Mouse (Mus musculus) embryonic facial prominence, embryonic 10.5 days (tissue): Measurements from ENCODE around the gene Atp9a. TPM values are rescaled to one million over a fixed set of nuclear protein-coding genes. Genes with fewer than 3 reads are reported as not detected.
A peak's percentile ranks its signal among the peaks of the same experiment; 100 is the strongest.

Experiments
- DNase-seq: peaks from one replicate; pipeline ENCODE4 v3.0.0-alpha.2; 2017; ENCODE audit warnings: low spot score
- H3K27ac ChIP-seq: fragments of 300-500 bp; sonication (generic); replicated peaks from 2 replicates; pipeline ENCODE4 v1.5.1; 2016; ENCODE audit warnings: mild to moderate bottlenecking
- H3K27me3 ChIP-seq: fragments of 300-500 bp; sonication (generic); replicated peaks from 2 replicates; pipeline ENCODE4 v1.6.1; 2016; ENCODE audit warnings: low read depth, mild to moderate bottlenecking; ENCODE audit not compliant: poor library complexity, severe bottlenecking
- H3K36me3 ChIP-seq: fragments of 300-500 bp; sonication (generic); replicated peaks from 2 replicates; pipeline ENCODE4 v1.6.1; 2016; ENCODE audit warnings: mild to moderate bottlenecking, moderate library complexity
- H3K4me1 ChIP-seq: fragments of 300-500 bp; sonication (generic); 2 replicates; pipeline ENCODE4 v1.6.1; 2016
- H3K4me3 ChIP-seq: fragments of 300-500 bp; sonication (generic); 2 replicates; pipeline ENCODE4 v1.5.1; 2016; ENCODE audit warnings: mild to moderate bottlenecking, moderate library complexity
- H3K9me3 ChIP-seq: fragments of 300-500 bp; sonication (generic); 2 replicates; pipeline ENCODE4 v1.6.1; 2016; ENCODE audit warnings: mild to moderate bottlenecking
- WGBS: fragments of 180-500 bp; shearing (Covaris S2); methylation state at CpG from one replicate; pipeline ENCODE4 v1.1.7; 2016; 5-methylcytosine and 5-hydroxymethylcytosine counted together
- polyA plus RNA-seq: library from polyadenylated mRNA; unstranded; fragments of >200 nt; fragmentation: Nextera tagmentation; extraction: Ambion mirVana; gene quantifications from 2 replicates; pipeline ENCODE4 v1.2.1, GENCODE M21; 2016

Atp9a gene
- polyA plus RNA-seq, 1 experiment from 2014 or later: 9.4 TPM

GRCm38 (mm10) chr2:168604655-168605070 is 137.5 kb downstream of the Atp9a start:
- WGBS: 48% methylated on average over 16 of the region's 16 CpGs
- Histone ChIP-seq H3K9me3 (no peaks in the 10 kb centered on the region), H3K4me1 (peaks cover 45% of the 10 kb centered on the region), H3K27me3 (peaks cover 81% of the 10 kb centered on the region), H3K36me3 (no peaks in the 10 kb centered on the region), H3K27ac (no peak overlapping the region), H3K4me3 (no peak overlapping the region)
- DNase-seq: peak; percentile 43

- H3K27me3 ChIP-seq: peaks cover 92% of the 10 kb centered on the region
- no peaks in the 10 kb centered on the region for H3K36me3 ChIP-seq
- H3K27ac ChIP-seq: no peak overlapping the region
- H3K9me3 ChIP-seq: no peaks in the 10 kb centered on the region
- peaks cover 43% of the 10 kb centered on the region for H3K4me1 ChIP-seq
- H3K4me3 ChIP-seq: no peak overlapping the region
- WGBS: 23% methylated on average over 12 of the region's 12 CpGs
- DNase-seq: peak; percentile 31
These were observed 139.8 kb downstream of the Atp9a start for GRCm38 (mm10) chr2:168602387-168602741.

- Histone ChIP-seq H3K36me3 (no peaks in the 10 kb centered on the region), H3K9me3 (no peaks in the 10 kb centered on the region), H3K4me3 (peak within 1 kb of the TSS; percentile 68), H3K27ac (peak within 1 kb of the TSS; percentile 80), H3K4me1 (peaks cover 43% of the 10 kb centered on the region), H3K27me3 (peaks cover 92% of the 10 kb centered on the region)
- under 1% methylated on average over 56 of the region's 56 CpGs for WGBS
- DNase-seq: peak; percentile 81
These were observed 140.5 kb downstream of the Atp9a start, which contains the start of gene Nfatc2 for GRCm38 (mm10) chr2:168601491-168602386. Gene Nfatc2 (minus strand): TSS chr2:168601657.

- peak overlapping the region; percentile 80 for H3K27ac ChIP-seq
- peaks cover 43% of the 10 kb centered on the region for H3K4me1 ChIP-seq
- H3K27me3 ChIP-seq: peaks cover 95% of the 10 kb centered on the region
- H3K4me3 ChIP-seq: peak overlapping the region; percentile 68
- H3K9me3 ChIP-seq: no peaks in the 10 kb centered on the region
- 1% methylated on average over 32 of the region's 32 CpGs for WGBS
- DNase-seq: peak; percentile 62
- no peaks in the 10 kb centered on the region for H3K36me3 ChIP-seq
These were observed 141.3 kb downstream of the Atp9a start for GRCm38 (mm10) chr2:168600750-168601490.

- Histone ChIP-seq H3K4me3 (no peak overlapping the region), H3K4me1 (peaks cover 17% of the 10 kb centered on the region), H3K36me3 (no peaks in the 10 kb centered on the region), H3K27me3 (peaks cover 68% of the 10 kb centered on the region), H3K27ac (no peak overlapping the region), H3K9me3 (no peaks in the 10 kb centered on the region)
- 86% methylated on average over 7 of the region's 7 CpGs for WGBS
- no peak for DNase-seq
These were observed 146.5 kb downstream of the Atp9a start for GRCm38 (mm10) chr2:168595693-168596092.

- Histone ChIP-seq H3K9me3 (no peaks in the 10 kb centered on the region), H3K4me3 (no peak overlapping the region), H3K27me3 (peaks cover 68% of the 10 kb centered on the region), H3K4me1 (peaks cover 19% of the 10 kb centered on the region), H3K36me3 (no peaks in the 10 kb centered on the region), H3K27ac (no peak overlapping the region)
- DNase-seq: no peak
- 87% methylated on average over 6 of the region's 6 CpGs for WGBS
These were observed 148.5 kb downstream of the Atp9a start for GRCm38 (mm10) chr2:168593676-168594075.

GRCm38 (mm10) chr2:168593004-168593403 is 149.2 kb downstream of the Atp9a start:
- peaks cover 68% of the 10 kb centered on the region for H3K27me3 ChIP-seq

GRCm38 (mm10) chr2:168591076-168591475 is 151.1 kb downstream of the Atp9a start:
- H3K27me3 ChIP-seq: peaks cover 58% of the 10 kb centered on the region
- H3K36me3 ChIP-seq: no peaks in the 10 kb centered on the region
- no peak for DNase-seq
- no peaks in the 10 kb centered on the region for H3K9me3 ChIP-seq
- H3K4me3 ChIP-seq: no peak overlapping the region
- 77% methylated on average over 2 of the region's 2 CpGs for WGBS
- H3K4me1 ChIP-seq: peaks cover 19% of the 10 kb centered on the region
- H3K27ac ChIP-seq: no peak overlapping the region

More at GRCm38 (mm10) chr2:168593004-168593403, 149.2 kb downstream of the Atp9a start:
- no peaks in the 10 kb centered on the region for H3K36me3 ChIP-seq
- H3K4me3 ChIP-seq: no peak overlapping the region
- H3K4me1 ChIP-seq: peaks cover 19% of the 10 kb centered on the region
- DNase-seq: no peak
- H3K27ac ChIP-seq: no peak overlapping the region
- WGBS: 86% methylated on average over 5 of the region's 5 CpGs
- no peaks in the 10 kb centered on the region for H3K9me3 ChIP-seq

GRCm38 (mm10) chr2:168590556-168590955 is 151.7 kb downstream of the Atp9a start:
- peaks cover 57% of the 10 kb centered on the region for H3K27me3 ChIP-seq
- no peaks in the 10 kb centered on the region for H3K36me3 ChIP-seq
- peaks cover 19% of the 10 kb centered on the region for H3K4me1 ChIP-seq
- no peak for DNase-seq
- 46% methylated on average over 10 of the region's 10 CpGs for WGBS
- H3K27ac ChIP-seq: no peak overlapping the region
- no peaks in the 10 kb centered on the region for H3K9me3 ChIP-seq
- peak overlapping the region; percentile 63 for H3K4me3 ChIP-seq

GRCm38 (mm10) chr2:168590168-168590551 is 152.0 kb downstream of the Atp9a start:
- DNase-seq: peak; percentile 63
- Histone ChIP-seq H3K9me3 (no peaks in the 10 kb centered on the region), H3K27me3 (peaks cover 57% of the 10 kb centered on the region), H3K27ac (no peak overlapping the region), H3K36me3 (no peaks in the 10 kb centered on the region), H3K4me1 (peaks cover 19% of the 10 kb centered on the region), H3K4me3 (peak overlapping the region; percentile 63)
- WGBS: 2% methylated on average over 38 of the region's 38 CpGs

- 7% methylated on average over 21 of the region's 21 CpGs for WGBS
- no peaks in the 10 kb centered on the region for H3K9me3 ChIP-seq
- peak; percentile 39 for DNase-seq
- H3K27ac ChIP-seq: no peak overlapping the region
- no peaks in the 10 kb centered on the region for H3K36me3 ChIP-seq
- peak overlapping the region; percentile 63 for H3K4me3 ChIP-seq
- H3K27me3 ChIP-seq: peaks cover 57% of the 10 kb centered on the region
- H3K4me1 ChIP-seq: peaks cover 22% of the 10 kb centered on the region
These were observed 152.6 kb downstream of the Atp9a start for GRCm38 (mm10) chr2:168589368-168590167.
